Mouse (Mus musculus) spleen, adult 2 months (tissue): Measurements from ENCODE around the gene Pinlyp.

Source experiments
- CTCF ChIP-seq: fragments of 200-500 bp; IDR thresholded peaks from 2 replicates; pipeline ENCODE4 v1.5.1; 2011; ENCODE audit warnings: mild to moderate bottlenecking, inconsistent platforms; ENCODE audit not compliant: insufficient read depth, insufficient read length, insufficient replicate concordance; ENCODE audit errors: extremely low read depth
- POLR2A ChIP-seq: fragments of 200-500 bp; IDR thresholded peaks from 2 replicates; pipeline ENCODE4 v1.6.1; 2011; ENCODE audit warnings: low read depth, low read length, inconsistent platforms

DNA sequence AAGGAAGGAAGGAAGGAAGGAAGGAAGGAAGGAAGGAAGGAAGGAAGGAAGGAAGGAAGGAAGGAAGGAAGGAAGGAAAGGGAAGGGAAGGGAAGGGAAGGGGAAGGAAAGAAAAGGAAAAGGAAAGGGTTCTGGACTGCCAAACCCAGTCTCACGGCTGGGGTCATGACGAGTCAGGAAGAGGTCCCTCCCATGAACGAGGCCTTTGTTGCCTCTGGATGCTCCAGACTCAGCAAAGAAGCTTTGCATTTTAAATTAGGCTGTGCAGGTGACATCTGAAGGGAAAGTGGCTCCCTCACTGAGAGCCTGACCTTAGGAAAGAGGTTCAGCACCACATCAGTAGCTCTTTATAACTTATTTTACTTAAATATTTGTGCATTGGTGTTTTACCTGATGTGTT lies 26.8 kb downstream of the Pinlyp start:
- TF ChIP-seq POLR2A (no peak), CTCF (no peak)
